Mouse (Mus musculus) bone marrow, adult 2 months (tissue): ENCODE measurements around the gene Ccdc51.

Experiments used
- CTCF ChIP-seq: fragments of 200-500 bp; IDR thresholded peaks from 2 replicates; pipeline ENCODE4 v1.5.1; 2011; ENCODE audit warnings: low read length, control low read depth; ENCODE audit not compliant: control insufficient read depth, insufficient read depth
- POLR2A ChIP-seq: fragments of 200-500 bp; IDR thresholded peaks from 2 replicates; pipeline ENCODE4 v1.6.1; 2011; ENCODE audit warnings: low read depth, mild to moderate bottlenecking, control low read depth, low read length, borderline replicate concordance; ENCODE audit not compliant: control insufficient read depth

GRCm38 (mm10) chr9:109049316-109049715 lies 33.0 kb upstream of the Ccdc51 start:
- no peak for TF ChIP-seq CTCF
- no peak for TF ChIP-seq POLR2A
